Mouse (Mus musculus) cerebellum, adult 2 months (tissue): ENCODE measurements around the gene Tmigd1. TPM values are rescaled to one million over a fixed set of nuclear protein-coding genes. Genes with fewer than 3 reads are reported as not detected.

Source experiments
- DNase-seq, 2 experiments: peaks; one replicate each; pipeline ENCODE4 v3.0.0; 2021
- H3K27ac ChIP-seq: fragments of 200-500 bp; 2 replicates; pipeline ENCODE4 v1.5.1; 2012; ENCODE audit warnings: low read length, control low read depth, inconsistent platforms; ENCODE audit not compliant: insufficient read depth
- H3K27me3 ChIP-seq: fragments of 200-500 bp; 2 replicates; pipeline ENCODE4 v1.6.1; 2012; ENCODE audit warnings: inconsistent platforms, mild to moderate bottlenecking, low read length, moderate library complexity; ENCODE audit not compliant: control insufficient read depth, insufficient read depth
- H3K4me1 ChIP-seq: fragments of 200-500 bp; 2 replicates; pipeline ENCODE4 v1.6.1; 2011; ENCODE audit warnings: low read length; ENCODE audit not compliant: control insufficient read depth, insufficient read depth
- H3K4me3 ChIP-seq: fragments of 200-500 bp; replicated peaks from 2 replicates; pipeline ENCODE3; 2011; ENCODE audit warnings: mild to moderate bottlenecking, low read depth, low read length, control low read depth; ENCODE audit not compliant: insufficient read depth
- CTCF ChIP-seq: fragments of 200-500 bp; IDR thresholded peaks from 2 replicates; pipeline ENCODE4 v1.5.1; 2011; ENCODE audit warnings: low read depth, mild to moderate bottlenecking, control low read depth, low read length, moderate library complexity, borderline replicate concordance; ENCODE audit not compliant: insufficient read depth
- POLR2A ChIP-seq: fragments of 200-500 bp; IDR thresholded peaks from 2 replicates; pipeline ENCODE4 v1.6.1; 2011; ENCODE audit warnings: low read length, control low read depth, borderline replicate concordance; ENCODE audit not compliant: insufficient read depth
- WGBS: fragments of 180-500 bp; shearing (Covaris S2); methylation state at CpG from one replicate; pipeline ENCODE4 v1.1.7; 2018; 5-methylcytosine and 5-hydroxymethylcytosine counted together
- polyA plus RNA-seq: library from polyadenylated mRNA; depleted of rRNA; stranded (reverse); fragments of >200 nt; gene quantifications from 2 replicates; pipeline ENCODE4 v1.2.3, GENCODE M21; 2012; rRNA removed

The Tmigd1 gene
- polyA plus RNA-seq, 1 experiment, result not detected

GRCm38 (mm10) chr11:76965703-76966102 lies 63.7 kb downstream of the Tmigd1 start:
- 97% methylated on average over 3 of the region's 3 CpGs for WGBS
- Histone ChIP-seq H3K27me3 (no peaks in the 10 kb centered on the region), H3K4me1 (no peaks in the 10 kb centered on the region), H3K4me3 (no peak overlapping the region), H3K27ac (no peak overlapping the region)
- no peak for DNase-seq
- TF ChIP-seq POLR2A (no peak), CTCF (no peak)

Other genes with a start within 250 kb of the Tmigd1 start
- 3.0 and 4.3 TPM in 2 replicates for gene Bhlha9, start 229.7 kb upstream of the Tmigd1 start, polyA plus RNA-seq
- 0.21 and 0.38 TPM in 2 replicates for gene Trarg1, start 222.4 kb upstream of the Tmigd1 start, polyA plus RNA-seq
- 31.9 and 34.3 TPM in 2 replicates for gene Gosr1, start 138.6 kb upstream of the Tmigd1 start, polyA plus RNA-seq
- 28.5 and 31.8 TPM in 2 replicates for gene Cpd, start 55.1 kb upstream of the Tmigd1 start, polyA plus RNA-seq
- gene Blmh, start 22.6 kb downstream of the Tmigd1 start, polyA plus RNA-seq, result 42.0 and 45.9 TPM in 2 replicates
- gene Slc6a4, start 96.4 kb downstream of the Tmigd1 start, polyA plus RNA-seq, result 4.7 and 4.8 TPM in 2 replicates
- 11.1 and 11.8 TPM in 2 replicates for gene Nsrp1, start 176.3 kb downstream of the Tmigd1 start, polyA plus RNA-seq